Mouse (Mus musculus) monocyte, adult 5-6 weeks (primary cell): ENCODE results near the gene Galnt10. TPM values are rescaled to one million over a fixed set of nuclear protein-coding genes. Genes with fewer than 3 reads are reported as not detected.

Source experiments
- ATAC-seq: fragments of 153-309, 156-312 bp; replicated peaks from 2 replicates; pipeline ENCODE4 v1.8.0; 2017; ENCODE audit warnings: mild to moderate bottlenecking; ENCODE audit not compliant: low TSS enrichment, insufficient number of reproducible peaks, severe bottlenecking, poor library complexity, low FRiP score
- total RNA-seq: library from RNA; stranded (forward); fragments of 200-1000, 200-491, 200-594 nt; gene quantifications from 3 replicates; pipeline ENCODE4 v1.2.3, GENCODE M21; 2017

The Galnt10 gene
- total RNA-seq, 1 experiment from 2014 or later, result 21.5 TPM

GRCm38 (mm10) chr11:57654977-57655397 is 9.7 kb downstream of the Galnt10 start:
- ATAC-seq, result no peak

GRCm38 (mm10) chr11:57655669-57656325 is 10.6 kb downstream of the Galnt10 start:
- ATAC-seq, result no peak

- no peak for ATAC-seq
Observed at GRCm38 (mm10) chr11:57656602-57657275, 11.5 kb downstream of the Galnt10 start.

GRCm38 (mm10) chr11:57657370-57658072 is 12.3 kb downstream of the Galnt10 start:
- ATAC-seq, result no peak

GRCm38 (mm10) chr11:57658214-57658613 is 13.0 kb downstream of the Galnt10 start:
- no peak for ATAC-seq

GRCm38 (mm10) chr11:57658751-57659150 is 13.5 kb downstream of the Galnt10 start:
- no peak for ATAC-seq

- ATAC-seq, result no peak
Observed at GRCm38 (mm10) chr11:57660156-57660555, 14.9 kb downstream of the Galnt10 start.

GRCm38 (mm10) chr11:57660814-57661213 is 15.6 kb downstream of the Galnt10 start:
- ATAC-seq, result no peak

GRCm38 (mm10) chr11:57661492-57662229 is 16.4 kb downstream of the Galnt10 start:
- ATAC-seq, result no peak

GRCm38 (mm10) chr11:57662231-57662630 is 17.0 kb downstream of the Galnt10 start:
- ATAC-seq, result no peak

GRCm38 (mm10) chr11:57663271-57663670 is 18.0 kb downstream of the Galnt10 start:
- no peak for ATAC-seq

GRCm38 (mm10) chr11:57664741-57665140 is 19.5 kb downstream of the Galnt10 start:
- ATAC-seq, result no peak

GRCm38 (mm10) chr11:57668271-57668670 is 23.0 kb downstream of the Galnt10 start:
- ATAC-seq, result no peak

GRCm38 (mm10) chr11:57669522-57669921 is 24.3 kb downstream of the Galnt10 start:
- ATAC-seq, result peak; percentile 62; the same call in 1 of the 2 replicates

GRCm38 (mm10) chr11:57671120-57671697 is 26.0 kb downstream of the Galnt10 start:
- ATAC-seq, result no peak

GRCm38 (mm10) chr11:57671797-57672196 is 26.6 kb downstream of the Galnt10 start:
- no peak for ATAC-seq

- no peak for ATAC-seq
Observed at GRCm38 (mm10) chr11:57672995-57673394, 27.8 kb downstream of the Galnt10 start.

GRCm38 (mm10) chr11:57673977-57674687 is 28.9 kb downstream of the Galnt10 start:
- ATAC-seq, result no peak
